Mouse (Mus musculus) hindbrain, embryonic 12.5 days (tissue): ENCODE measurements around the gene Acsbg1. TPM values are rescaled to one million over a fixed set of nuclear protein-coding genes. Genes with fewer than 3 reads are reported as not detected.

ENCODE experiments used
- ATAC-seq: fragments of 200-750 bp; cut with Nextera tagmentation; 2 replicates; pipeline ENCODE4 v1.8.0; 2017; ENCODE audit warnings: moderate TSS enrichment; ENCODE audit not compliant: low FRiP score
- H3K27ac ChIP-seq: fragments of 300-500 bp; sonication (generic); 2 replicates; pipeline ENCODE4 v1.5.1; 2016; ENCODE audit warnings: mild to moderate bottlenecking
- H3K27me3 ChIP-seq: fragments of 300-500 bp; sonication (generic); 2 replicates; pipeline ENCODE4 v1.6.1; 2016; ENCODE audit warnings: mild to moderate bottlenecking
- H3K36me3 ChIP-seq: fragments of 300-500 bp; sonication (generic); 2 replicates; pipeline ENCODE4 v1.6.1; 2016; ENCODE audit warnings: mild to moderate bottlenecking
- H3K4me1 ChIP-seq: fragments of 300-500 bp; sonication (generic); 2 replicates; pipeline ENCODE4 v1.6.1; 2016
- H3K4me2 ChIP-seq: fragments of 300-500 bp; sonication (generic); replicated peaks from 2 replicates; pipeline ENCODE4 v1.6.1; 2016; ENCODE audit warnings: mild to moderate bottlenecking
- H3K4me3 ChIP-seq: fragments of 300-500 bp; sonication (generic); 2 replicates; pipeline ENCODE4 v1.5.1; 2016; ENCODE audit warnings: mild to moderate bottlenecking
- H3K9ac ChIP-seq: fragments of 300-500 bp; sonication (generic); 2 replicates; pipeline ENCODE4 v1.6.1; 2016; ENCODE audit warnings: mild to moderate bottlenecking, moderate library complexity
- H3K9me3 ChIP-seq: fragments of 300-500 bp; sonication (generic); replicated peaks from 2 replicates; pipeline ENCODE4 v1.6.1; 2016; ENCODE audit warnings: mild to moderate bottlenecking
- WGBS: fragments of 180-500 bp; shearing (Covaris S2); methylation state at CpG from one replicate; pipeline ENCODE4 v1.1.7; 2016; 5-methylcytosine and 5-hydroxymethylcytosine counted together
- polyA plus RNA-seq: library from polyadenylated mRNA; unstranded; fragments of >200 nt; fragmentation: Nextera tagmentation; extraction: Ambion mirVana; gene quantifications from 2 replicates; pipeline ENCODE4 v1.2.1, GENCODE M21; 2016

Gene Acsbg1
- polyA plus RNA-seq, 1 experiment from 2014 or later = 6.0 TPM

- ATAC-seq = no peak
- Histone ChIP-seq H3K4me2 (no peak overlapping the region), H3K4me1 (peaks cover 10% of the 10 kb centered on the region), H3K9ac (no peak overlapping the region), H3K27me3 (no peaks in the 10 kb centered on the region; the same call in 1 of the 2 replicates), H3K4me3 (no peak overlapping the region), H3K9me3 (no peaks in the 10 kb centered on the region), H3K36me3 (no peaks in the 10 kb centered on the region), H3K27ac (no peak overlapping the region)
- WGBS = 88% methylated on average over 6 of the region's 6 CpGs
These were observed 2.9 kb downstream of the Acsbg1 start for GRCm38 (mm10) chr9:54658773-54659172.

DNA sequence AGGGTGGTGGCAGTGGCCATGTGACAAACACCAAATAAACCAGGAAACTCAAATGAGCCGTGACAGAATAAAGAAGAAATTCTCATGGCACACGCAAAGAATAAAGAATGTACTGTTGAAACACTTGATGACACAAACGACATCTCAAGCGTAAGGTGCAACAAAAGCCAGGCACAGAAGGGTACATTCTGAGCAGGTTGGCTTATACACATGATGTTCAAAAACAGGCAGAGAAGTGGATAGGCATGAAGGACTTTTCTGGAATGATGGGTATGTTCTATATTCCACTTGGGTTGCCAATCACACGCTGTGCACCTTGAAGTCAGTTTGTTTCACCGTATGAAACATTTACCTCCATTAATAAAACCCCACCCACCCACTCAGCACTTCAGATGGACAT is 5.3 kb downstream of the Acsbg1 start:
- H3K27ac ChIP-seq = no peak overlapping the region
- no peak for ATAC-seq

DNA sequence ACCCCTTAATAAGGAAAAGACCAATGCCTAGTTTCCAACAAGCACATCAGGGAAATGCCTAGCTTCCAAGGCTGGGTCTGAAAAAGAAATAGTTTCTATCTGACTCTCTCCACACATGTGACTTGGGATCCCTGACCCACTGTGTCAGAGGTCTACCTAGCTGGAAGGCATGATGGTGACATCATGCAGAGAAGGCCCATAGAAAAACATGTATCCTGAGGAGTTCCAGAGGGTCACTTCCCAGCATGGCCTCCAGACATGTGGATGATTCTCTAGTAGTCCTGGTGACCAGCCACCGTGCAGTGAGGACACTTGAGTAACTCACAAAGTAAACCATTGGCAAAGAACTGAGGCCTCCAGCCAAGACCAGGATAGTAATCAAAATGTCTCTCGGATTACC is 5.8 kb downstream of the Acsbg1 start:
- 73% methylated on average over 2 of the region's 2 CpGs for WGBS
- H3K27me3 ChIP-seq = no peaks in the 10 kb centered on the region
- H3K9ac ChIP-seq = no peak overlapping the region
- H3K4me1 ChIP-seq = no peaks in the 10 kb centered on the region
- no peaks in the 10 kb centered on the region for H3K9me3 ChIP-seq
- H3K4me2 ChIP-seq = no peak overlapping the region
- no peaks in the 10 kb centered on the region for H3K36me3 ChIP-seq
- no peak overlapping the region for H3K27ac ChIP-seq
- no peak for ATAC-seq
- H3K4me3 ChIP-seq = no peak overlapping the region

More for the DNA sequence above, 5.3 kb downstream of the Acsbg1 start:
- H3K4me1 ChIP-seq = peaks cover 2% of the 10 kb centered on the region
- H3K4me2 ChIP-seq = no peak overlapping the region
- no peak overlapping the region for H3K4me3 ChIP-seq
- H3K27me3 ChIP-seq = no peaks in the 10 kb centered on the region; the same call in 1 of the 2 replicates
- H3K9ac ChIP-seq = no peak overlapping the region
- no peaks in the 10 kb centered on the region for H3K36me3 ChIP-seq
- 83% methylated on average over 6 of the region's 6 CpGs for WGBS
- H3K9me3 ChIP-seq = no peaks in the 10 kb centered on the region

DNA sequence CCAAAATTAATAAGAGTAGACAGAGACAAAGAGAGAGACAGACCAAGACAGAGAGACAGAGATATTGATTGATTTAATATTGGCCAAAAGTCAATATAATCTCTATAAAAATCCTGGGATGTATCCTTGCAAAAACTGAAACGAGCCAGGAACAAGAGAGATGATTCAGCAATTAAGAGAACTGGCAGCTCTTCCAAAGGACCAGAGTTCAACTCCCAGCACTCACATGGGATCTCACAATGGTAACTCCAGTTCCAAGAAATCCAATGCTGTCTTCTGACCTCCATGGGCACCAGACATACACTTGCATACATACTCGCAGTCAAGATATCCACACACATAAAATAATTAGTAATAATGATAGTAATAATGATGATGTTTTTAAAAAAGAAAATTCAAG is 8.9 kb downstream of the Acsbg1 start:
- Histone ChIP-seq H3K4me2 (no peak overlapping the region), H3K36me3 (no peaks in the 10 kb centered on the region), H3K4me1 (no peaks in the 10 kb centered on the region), H3K27ac (no peak overlapping the region), H3K27me3 (no peaks in the 10 kb centered on the region), H3K9me3 (no peaks in the 10 kb centered on the region), H3K9ac (no peak overlapping the region), H3K4me3 (no peak overlapping the region)
- ATAC-seq = no peak
- 74% methylated on average over 2 of the region's 2 CpGs for WGBS

GRCm38 (mm10) chr9:54649360-54649759 is 12.3 kb downstream of the Acsbg1 start:
- Histone ChIP-seq H3K27me3 (no peaks in the 10 kb centered on the region), H3K4me1 (no peaks in the 10 kb centered on the region), H3K36me3 (no peaks in the 10 kb centered on the region), H3K4me2 (no peak overlapping the region), H3K9ac (no peak overlapping the region), H3K27ac (no peak overlapping the region), H3K9me3 (no peaks in the 10 kb centered on the region), H3K4me3 (no peak overlapping the region)
- no peak for ATAC-seq
- 89% methylated on average over 1 of the region's 1 CpGs for WGBS

- Histone ChIP-seq H3K36me3 (no peaks in the 10 kb centered on the region), H3K4me1 (no peaks in the 10 kb centered on the region), H3K27ac (no peak overlapping the region), H3K4me3 (no peak overlapping the region), H3K4me2 (no peak overlapping the region), H3K9me3 (no peaks in the 10 kb centered on the region), H3K27me3 (no peaks in the 10 kb centered on the region), H3K9ac (no peak overlapping the region)
- ATAC-seq = no peak
- 65% methylated on average over 2 of the region's 2 CpGs for WGBS
These were observed 14.2 kb downstream of the Acsbg1 start for GRCm38 (mm10) chr9:54647456-54647855.

DNA sequence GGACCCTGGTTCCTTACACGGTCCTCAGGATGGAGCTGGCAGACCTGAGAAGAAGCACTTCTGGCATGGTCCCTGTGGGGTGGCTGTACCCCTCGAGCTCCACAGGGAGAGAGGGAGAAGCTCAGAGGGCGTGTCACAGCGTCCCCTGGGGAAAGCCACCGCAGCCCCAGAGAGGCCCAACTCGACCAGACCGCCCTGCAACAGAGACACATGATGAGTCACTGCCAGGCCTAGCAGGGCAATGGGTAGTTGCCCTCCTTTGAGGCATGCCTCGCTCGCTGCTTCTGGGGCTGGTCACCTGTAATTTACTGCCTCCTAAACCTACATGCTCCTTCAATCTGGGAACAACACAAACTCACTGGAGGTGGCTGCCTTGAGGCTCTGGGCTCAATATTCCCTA is 15.4 kb downstream of the Acsbg1 start:
- Histone ChIP-seq H3K27me3 (no peaks in the 10 kb centered on the region), H3K4me3 (no peak overlapping the region), H3K9me3 (no peaks in the 10 kb centered on the region), H3K9ac (no peak overlapping the region), H3K4me1 (no peaks in the 10 kb centered on the region), H3K27ac (no peak overlapping the region), H3K36me3 (no peaks in the 10 kb centered on the region), H3K4me2 (no peak overlapping the region)
- 82% methylated on average over 9 of the region's 9 CpGs for WGBS
- no peak for ATAC-seq

- Histone ChIP-seq H3K4me1 (no peaks in the 10 kb centered on the region), H3K36me3 (no peaks in the 10 kb centered on the region), H3K27me3 (no peaks in the 10 kb centered on the region), H3K9ac (no peak overlapping the region), H3K9me3 (no peaks in the 10 kb centered on the region), H3K4me2 (no peak overlapping the region), H3K4me3 (no peak overlapping the region), H3K27ac (no peak overlapping the region)
- 91% methylated on average over 6 of the region's 6 CpGs for WGBS
- no peak for ATAC-seq
These were observed 16.1 kb downstream of the Acsbg1 start for GRCm38 (mm10) chr9:54645530-54645929.

DNA sequence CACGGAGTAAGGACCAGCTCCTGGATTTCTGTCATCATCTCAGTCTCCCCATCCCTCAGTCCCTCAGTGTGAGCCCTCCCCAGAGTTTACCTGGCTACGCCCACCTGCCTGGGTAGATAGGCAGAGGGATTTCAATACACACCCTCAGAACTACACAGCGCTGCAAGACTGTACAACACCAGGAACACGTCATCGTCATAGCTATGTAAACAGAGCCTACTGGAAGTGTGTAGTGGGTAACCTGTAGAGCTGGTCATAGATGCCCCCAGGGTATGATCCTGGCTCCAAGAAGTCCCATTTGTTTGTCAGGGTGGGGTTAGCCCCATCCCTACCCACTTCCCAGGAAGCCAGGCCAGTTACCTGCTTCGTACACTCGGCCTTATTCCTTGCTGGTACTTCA is 18.5 kb downstream of the Acsbg1 start:
- Histone ChIP-seq H3K9ac (no peak overlapping the region), H3K9me3 (no peaks in the 10 kb centered on the region), H3K4me1 (no peaks in the 10 kb centered on the region), H3K27ac (no peak overlapping the region), H3K4me2 (no peak overlapping the region), H3K36me3 (no peaks in the 10 kb centered on the region), H3K4me3 (no peak overlapping the region), H3K27me3 (no peaks in the 10 kb centered on the region)
- ATAC-seq = no peak
- 94% methylated on average over 7 of the region's 7 CpGs for WGBS

DNA sequence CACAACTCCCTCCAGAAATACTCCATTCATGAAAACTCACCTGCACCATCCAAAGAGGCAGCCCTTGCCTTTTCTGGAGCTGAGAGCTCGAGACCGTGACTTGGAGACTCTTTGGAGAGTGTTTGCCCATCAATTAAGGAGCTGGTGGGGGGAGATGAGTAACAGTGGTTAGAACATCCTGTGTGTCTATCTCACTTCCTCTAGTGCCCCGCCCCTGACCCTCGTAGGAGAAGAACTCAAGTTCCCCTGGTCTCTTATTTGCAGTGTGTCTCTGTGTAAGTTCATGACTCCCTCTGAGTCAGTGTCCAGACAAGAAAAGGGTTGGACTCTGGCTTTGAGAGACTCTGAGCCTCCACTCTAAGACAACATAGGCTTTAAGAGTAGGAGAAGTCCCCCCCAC is 19.1 kb downstream of the Acsbg1 start:
- Histone ChIP-seq H3K9me3 (no peaks in the 10 kb centered on the region), H3K4me2 (no peak overlapping the region), H3K27ac (no peak overlapping the region), H3K36me3 (no peaks in the 10 kb centered on the region), H3K27me3 (no peaks in the 10 kb centered on the region), H3K4me3 (no peak overlapping the region), H3K4me1 (no peaks in the 10 kb centered on the region), H3K9ac (no peak overlapping the region)
- 87% methylated on average over 4 of the region's 4 CpGs for WGBS
- no peak for ATAC-seq

DNA sequence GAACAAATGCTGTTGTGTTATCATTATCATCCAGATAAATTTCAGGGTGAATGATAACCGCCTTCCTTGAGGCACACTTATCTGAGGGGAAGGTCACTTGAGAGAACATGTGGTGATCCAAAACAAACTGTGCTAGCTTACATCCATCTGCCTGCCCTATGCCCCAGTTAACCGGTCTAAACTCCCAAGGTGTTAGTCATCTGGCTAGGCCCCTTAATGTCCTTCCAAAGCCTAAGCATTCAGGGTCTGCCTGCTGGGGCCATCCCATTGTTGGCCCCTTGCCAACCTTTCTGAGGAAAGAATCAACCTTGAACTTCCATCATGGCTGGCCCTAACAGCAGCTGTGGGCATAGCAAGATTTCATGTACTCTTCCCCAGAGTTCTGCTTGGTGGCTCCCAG is 19.5 kb downstream of the Acsbg1 start:
- Histone ChIP-seq H3K4me3 (no peak overlapping the region), H3K27me3 (no peaks in the 10 kb centered on the region), H3K36me3 (no peaks in the 10 kb centered on the region), H3K9ac (no peak overlapping the region), H3K27ac (no peak overlapping the region), H3K9me3 (no peaks in the 10 kb centered on the region), H3K4me2 (no peak overlapping the region), H3K4me1 (no peaks in the 10 kb centered on the region)
- no peak for ATAC-seq
- 76% methylated on average over 2 of the region's 2 CpGs for WGBS

- Histone ChIP-seq H3K4me1 (no peaks in the 10 kb centered on the region), H3K4me3 (no peak overlapping the region), H3K27me3 (no peaks in the 10 kb centered on the region), H3K9me3 (no peaks in the 10 kb centered on the region), H3K9ac (no peak overlapping the region), H3K4me2 (no peak overlapping the region), H3K27ac (no peak overlapping the region), H3K36me3 (no peaks in the 10 kb centered on the region)
- 79% methylated on average over 3 of the region's 3 CpGs for WGBS
- ATAC-seq = no peak
These were observed 20.1 kb downstream of the Acsbg1 start for GRCm38 (mm10) chr9:54641548-54641947.

DNA sequence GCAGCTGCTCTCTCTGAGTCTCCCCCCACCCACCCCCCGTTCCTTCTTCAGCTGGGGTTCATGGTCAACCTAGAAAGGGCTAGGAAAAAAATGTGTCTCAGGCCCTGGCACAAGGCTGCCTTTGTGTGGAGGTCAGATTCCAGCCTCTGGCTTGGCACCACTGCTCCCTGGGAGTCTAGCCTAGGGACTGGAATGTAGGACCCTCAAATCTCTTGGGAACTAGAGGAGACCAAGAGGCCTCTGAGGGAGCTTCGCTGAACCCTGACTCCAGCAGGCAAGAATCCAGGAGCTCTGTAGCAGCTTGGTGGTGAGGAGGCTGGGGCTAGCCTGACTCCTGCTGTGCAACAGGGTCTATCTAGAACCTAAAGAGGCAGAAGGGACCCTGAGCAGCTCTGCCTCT is 22.5 kb downstream of the Acsbg1 start:
- Histone ChIP-seq H3K4me2 (no peak overlapping the region), H3K27me3 (no peaks in the 10 kb centered on the region), H3K36me3 (no peaks in the 10 kb centered on the region), H3K4me1 (no peaks in the 10 kb centered on the region), H3K4me3 (no peak overlapping the region), H3K27ac (no peak overlapping the region), H3K9ac (no peak overlapping the region), H3K9me3 (no peaks in the 10 kb centered on the region)
- 70% methylated on average over 2 of the region's 2 CpGs for WGBS
- no peak for ATAC-seq
